Mouse (Mus musculus) CH12.LX (cell line): Measurements from ENCODE around the gene Cpt1a. TPM values are rescaled to one million over a fixed set of nuclear protein-coding genes. Genes with fewer than 3 reads are reported as not detected.

Experiments
- DNase-seq: peaks from one replicate; pipeline ENCODE4 v3.0.0-alpha.2; 2013; ENCODE audit errors: extremely low read depth
- H3K27ac ChIP-seq: 2 replicates; pipeline ENCODE4 v1.5.1; 2012; ENCODE audit warnings: low read depth, mild to moderate bottlenecking, control low read depth, moderate library complexity; ENCODE audit not compliant: insufficient read depth
- H3K27me3 ChIP-seq: replicated peaks from 2 replicates; pipeline ENCODE3; 2012; ENCODE audit warnings: inconsistent platforms
- H3K36me3 ChIP-seq, 2 experiments: replicated peaks in 1 of 2; 2 replicates each; pipeline versions ENCODE3 to v1.6.1; 2012; ENCODE audit warnings: inconsistent platforms in 1 of 2, low read length in 1 of 2, mild to moderate bottlenecking in 1 of 2, mixed read lengths in 1 of 2, moderate library complexity in 1 of 2; ENCODE audit not compliant: control insufficient read depth in 1 of 2, insufficient read depth in 1 of 2
- H3K4me1 ChIP-seq, 2 experiments: 2 replicates each; pipeline ENCODE4 v1.6.1; 2012; ENCODE audit warnings: inconsistent platforms in 1 of 2, moderate library complexity in 1 of 2; ENCODE audit not compliant: insufficient read depth in 2 of 2, control insufficient read depth in 1 of 2
- H3K4me2 ChIP-seq: 2 replicates; pipeline ENCODE4 v1.6.1; 2012; ENCODE audit warnings: low read depth, mild to moderate bottlenecking, control low read depth; ENCODE audit not compliant: poor library complexity, insufficient read depth, severe bottlenecking
- H3K4me3 ChIP-seq, 3 experiments: fragments of 150-350 bp in 1 of 3; sonication (generic) in 1 of 3; replicated peaks in 1 of 3; 2 replicates each; pipeline versions ENCODE3 to v1.5.1; 2011 to 2012; ENCODE audit warnings: low read depth in 2 of 3, low read length in 2 of 3, mild to moderate bottlenecking in 2 of 3, moderate library complexity in 2 of 3, control low read depth in 1 of 3, improper control_type of control experiment in 1 of 3, inconsistent platforms in 1 of 3, mixed read lengths in 1 of 3; ENCODE audit not compliant: poor library complexity in 1 of 3
- H3K79me2 ChIP-seq: replicated peaks from 2 replicates; pipeline ENCODE4 v1.6.1; 2012; ENCODE audit warnings: mild to moderate bottlenecking, moderate library complexity; ENCODE audit not compliant: control insufficient read depth, poor library complexity, insufficient read depth, severe bottlenecking; ENCODE audit errors: extremely low read depth
- H3K9ac ChIP-seq: 2 replicates; pipeline ENCODE4 v1.6.1; 2012; ENCODE audit warnings: low read depth, mild to moderate bottlenecking, control low read depth, moderate library complexity; ENCODE audit not compliant: insufficient read depth
- H3K9me3 ChIP-seq: replicated peaks from 2 replicates; pipeline ENCODE3; 2012; ENCODE audit warnings: low read length, inconsistent platforms, mixed read lengths
- CTCF ChIP-seq, 2 experiments: IDR thresholded peaks in 1 of 2; conservative IDR thresholded peaks in 1 of 2; 2 replicates each; pipeline ENCODE4 v1.5.1; 2011 to 2012; ENCODE audit warnings: low read depth in 2 of 2, low read length in 2 of 2, improper control_type of control experiment in 1 of 2, inconsistent platforms in 1 of 2, mild to moderate bottlenecking in 1 of 2, moderate library complexity in 1 of 2
- GABPA ChIP-seq: IDR thresholded peaks from 2 replicates; pipeline ENCODE4 v1.6.1; 2012; ENCODE audit warnings: low read depth, low read length, improper control_type of control experiment, inconsistent platforms; ENCODE audit not compliant: insufficient replicate concordance
- KAT2A ChIP-seq: IDR thresholded peaks from 2 replicates; pipeline ENCODE4 v1.6.1; 2012; ENCODE audit warnings: low read length, improper control_type of control experiment, inconsistent platforms; ENCODE audit not compliant: insufficient replicate concordance
- MAFK ChIP-seq: IDR thresholded peaks from 2 replicates; pipeline ENCODE4 v1.6.1; 2011; ENCODE audit warnings: low read length, improper control_type of control experiment; ENCODE audit not compliant: insufficient replicate concordance
- MAZ ChIP-seq: IDR thresholded peaks from 2 replicates; pipeline ENCODE4 v1.6.1; 2012; ENCODE audit warnings: low read depth, mild to moderate bottlenecking, inconsistent platforms, low read length, improper control_type of control experiment, moderate library complexity
- POLR2AphosphoS2 ChIP-seq: IDR thresholded peaks from 2 replicates; pipeline ENCODE4 v1.6.1; 2011; ENCODE audit warnings: low read depth, low read length, improper control_type of control experiment
- RAD21 ChIP-seq: IDR thresholded peaks from 2 replicates; pipeline ENCODE4 v1.6.1; 2011; ENCODE audit warnings: low read depth, mild to moderate bottlenecking, low read length, improper control_type of control experiment, moderate library complexity
- UBTF ChIP-seq: IDR thresholded peaks from 2 replicates; pipeline ENCODE4 v1.6.1; 2012; ENCODE audit warnings: low read depth, mild to moderate bottlenecking, inconsistent platforms, low read length, improper control_type of control experiment, moderate library complexity
- ZNF384 ChIP-seq: IDR thresholded peaks from 2 replicates; pipeline ENCODE4 v1.6.1; 2012; ENCODE audit warnings: low read depth, low read length, improper control_type of control experiment, inconsistent platforms
- dilution Hi-C: fragments of 300-500 bp; cut with MboI; formaldehyde crosslinking; loops from 2 replicates; pipeline ENCODE4 v1.14.3; 2020; ENCODE audit warnings: low sequenced_read_pairs; ENCODE audit not compliant: extremely low pct_unique_long_range_greater_than_20kb, extremely low pct_ligation_motif_present
- in situ Hi-C: fragments of 300-500 bp; cut with MboI; formaldehyde crosslinking; loops from 3 replicates; pipeline ENCODE4 v1.14.3; 2019; ENCODE audit warnings: low sequenced_read_pairs, low pct_ligation_motif_present, low pct_unique_long_range_greater_than_20kb, mixed read lengths
- polyA plus RNA-seq: library from polyadenylated mRNA; unstranded; fragments of >175 nt; gene quantifications from 2 replicates; pipeline ENCODE4 v1.2.1, GENCODE M21; 2012; ENCODE audit warnings: low read depth; ENCODE audit not compliant: insufficient read length
- total RNA-seq, 2 experiments: library from RNA; depleted of rRNA; stranded (reverse); fragments of 300-350 nt in 1 of 2; fragments of >200 nt in 1 of 2; gene quantifications; 2 replicates each; pipeline ENCODE4 v1.2.3; 2012 to 2014

The Cpt1a gene
- total and polyA plus RNA-seq, 3 experiments = 0.81 to 4.5 (median 2.6) TPM

GRCm38 (mm10) chr19:3356516-3356915 is 34.4 kb downstream of the Cpt1a start:
- dilution Hi-C loops = no loop called here
- no peaks in the 10 kb centered on the region for H3K27me3 ChIP-seq
- no peaks in the 10 kb centered on the region for H3K79me2 ChIP-seq
- no peak for DNase-seq
- H3K9ac ChIP-seq = no peak overlapping the region
- no peak overlapping the region for H3K4me2 ChIP-seq
- no peaks in the 10 kb centered on the region for H3K9me3 ChIP-seq
- peaks cover 3 to 6% of the 10 kb centered on the region in 2 experiments; a peak in 3 of 4 replicates for H3K4me1 ChIP-seq
- in situ Hi-C loops = no loop called here
- H3K36me3 ChIP-seq = peaks cover 2 to 3% of the 10 kb centered on the region in 2 experiments
- H3K27ac ChIP-seq = no peak overlapping the region
- H3K4me3 ChIP-seq = no peak overlapping the region
- TF ChIP-seq UBTF = no peak
- TF ChIP-seq POLR2AphosphoS2 = no peak
- TF ChIP-seq MAFK = no peak
- TF ChIP-seq GABPA = no peak
- no peak for TF ChIP-seq ZNF384
- no peak for TF ChIP-seq MAZ

- Histone ChIP-seq H3K4me2 (no peak overlapping the region), H3K9ac (no peak overlapping the region), H3K27ac (no peak overlapping the region), H3K4me1 (peaks cover 3 to 6% of the 10 kb centered on the region in 2 experiments; a peak in 3 of 4 replicates), H3K79me2 (no peaks in the 10 kb centered on the region), H3K36me3 (peaks cover 2 to 3% of the 10 kb centered on the region in 2 experiments), H3K4me3 (no peak overlapping the region), H3K27me3 (no peaks in the 10 kb centered on the region), H3K9me3 (no peaks in the 10 kb centered on the region)
- in situ Hi-C loops (no loop called here), dilution Hi-C loops (no loop called here)
- DNase-seq = peak; percentile 21
- peak; percentile 14 for TF ChIP-seq RAD21
- TF ChIP-seq CTCF (conservative IDR thresholded peaks at IDR 0.05 in 1 of 2, IDR thresholded peaks at IDR 0.05 in 1 of 2; ENCODE audit: low read depth in 2 of 2, low read length in 2 of 2) = peak in 1 of 2 experiments; percentile 76; a peak in 2 of 4 replicates
- TF ChIP-seq UBTF = no peak
- TF ChIP-seq, all 38 proteins: peak for 2
These were observed 35.5 kb downstream of the Cpt1a start for GRCm38 (mm10) chr19:3357620-3358019.

- Histone ChIP-seq H3K9ac (no peak overlapping the region), H3K4me2 (no peak overlapping the region), H3K4me3 (no peak overlapping the region), H3K36me3 (peaks cover 2 to 3% of the 10 kb centered on the region in 2 experiments), H3K27ac (no peak overlapping the region), H3K4me1 (peaks cover 3 to 10% of the 10 kb centered on the region in 2 experiments; a peak in 3 of 4 replicates), H3K79me2 (no peaks in the 10 kb centered on the region), H3K27me3 (no peaks in the 10 kb centered on the region), H3K9me3 (no peaks in the 10 kb centered on the region)
- peak; percentile 2 for DNase-seq
- dilution Hi-C loops (no loop called here), in situ Hi-C loops (no loop called here)
- no peak for TF ChIP-seq KAT2A
These were observed 37.9 kb downstream of the Cpt1a start for GRCm38 (mm10) chr19:3359841-3360588.
